Mouse (Mus musculus) forebrain, embryonic 16.5 days (tissue): ENCODE measurements around the gene Casz1. TPM values are rescaled to one million over a fixed set of nuclear protein-coding genes. Genes with fewer than 3 reads are reported as not detected.

Source experiments
- ATAC-seq: fragments of 200-750 bp; cut with Nextera tagmentation; 2 replicates; pipeline ENCODE4 v1.8.0; 2017; ENCODE audit warnings: mild to moderate bottlenecking, moderate library complexity
- H3K27ac ChIP-seq: fragments of 300-500 bp; sonication (generic); 2 replicates; pipeline ENCODE4 v1.5.1; 2014; ENCODE audit warnings: low read length, control low read depth
- H3K27me3 ChIP-seq: fragments of 300-500 bp; sonication (generic); replicated peaks from 2 replicates; pipeline ENCODE4 v1.6.1; 2014; ENCODE audit warnings: low read length; ENCODE audit not compliant: control insufficient read depth, insufficient read depth
- H3K36me3 ChIP-seq: fragments of 300-500 bp; sonication (generic); 2 replicates; pipeline ENCODE4 v1.6.1; 2014; ENCODE audit not compliant: control insufficient read depth, insufficient read depth
- H3K4me1 ChIP-seq: fragments of 300-500 bp; sonication (generic); replicated peaks from 2 replicates; pipeline ENCODE4 v1.6.1; 2014; ENCODE audit warnings: low read length; ENCODE audit not compliant: control insufficient read depth, insufficient read depth
- H3K4me2 ChIP-seq: fragments of 300-500 bp; sonication (generic); 2 replicates; pipeline ENCODE4 v1.6.1; 2014; ENCODE audit warnings: mild to moderate bottlenecking, low read length, control low read depth
- H3K4me3 ChIP-seq: fragments of 300-500 bp; sonication (generic); replicated peaks from 2 replicates; pipeline ENCODE4 v1.5.1; 2014; ENCODE audit warnings: mild to moderate bottlenecking, low read length, control low read depth
- H3K9ac ChIP-seq: fragments of 300-500 bp; sonication (generic); replicated peaks from 2 replicates; pipeline ENCODE4 v1.6.1; 2014; ENCODE audit warnings: low read depth, low read length, control low read depth
- H3K9me3 ChIP-seq: fragments of 300-500 bp; sonication (generic); 2 replicates; pipeline ENCODE4 v1.6.1; 2016; ENCODE audit warnings: low read length; ENCODE audit not compliant: control insufficient read depth
- WGBS: fragments of 180-500 bp; shearing (Covaris S2); extraction: QIAGEN DNeasy Blood & Tissue Kit; methylation state at CpG from one replicate; pipeline ENCODE4 v1.1.7; 2014; 5-methylcytosine and 5-hydroxymethylcytosine counted together
- polyA plus RNA-seq: library from polyadenylated mRNA; unstranded; fragments of >200 nt; fragmentation: Nextera tagmentation; extraction: Ambion mirVana; gene quantifications from 2 replicates; pipeline ENCODE4 v1.2.1, GENCODE M21; 2015

The Casz1 gene
- polyA plus RNA-seq, 1 experiment from 2014 or later, result 1.0 TPM

DNA sequence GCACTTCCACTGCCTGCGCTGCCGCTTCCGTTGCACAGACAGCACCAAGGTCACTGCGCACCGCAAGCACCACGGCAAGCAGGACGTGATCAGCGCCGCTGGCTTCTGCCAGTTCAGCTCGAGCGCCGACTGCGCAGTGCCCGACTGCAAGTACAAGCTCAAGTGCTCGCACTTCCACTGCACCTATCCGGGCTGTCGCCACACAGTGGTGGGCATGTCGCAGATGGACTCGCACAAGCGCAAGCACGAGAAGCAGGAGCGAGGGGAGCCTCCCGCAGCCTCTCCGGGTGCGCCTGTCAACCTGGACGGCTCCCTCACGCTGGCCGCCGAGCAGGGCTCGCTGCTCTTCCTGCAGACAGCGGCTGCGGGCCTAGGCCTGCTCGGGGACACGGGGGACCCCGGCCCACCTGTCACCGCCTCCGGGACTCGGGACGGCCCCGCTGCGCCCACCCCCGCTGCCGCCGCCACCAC, 147.6 kb downstream of the Casz1 start:
- peak overlapping the region; percentile 46 for H3K4me3 ChIP-seq
- H3K4me1 ChIP-seq, result peaks cover 37% of the 10 kb centered on the region
- H3K9ac ChIP-seq, result peak overlapping the region; percentile 47
- no peak overlapping the region for H3K27ac ChIP-seq
- WGBS, result 1% methylated on average over 44 of the region's 44 CpGs
- H3K9me3 ChIP-seq, result no peaks in the 10 kb centered on the region
- no peaks in the 10 kb centered on the region for H3K36me3 ChIP-seq
- peak; percentile 31 for ATAC-seq
- peak overlapping the region; percentile 78 for H3K4me2 ChIP-seq
- H3K27me3 ChIP-seq, result peaks cover 22% of the 10 kb centered on the region

DNA sequence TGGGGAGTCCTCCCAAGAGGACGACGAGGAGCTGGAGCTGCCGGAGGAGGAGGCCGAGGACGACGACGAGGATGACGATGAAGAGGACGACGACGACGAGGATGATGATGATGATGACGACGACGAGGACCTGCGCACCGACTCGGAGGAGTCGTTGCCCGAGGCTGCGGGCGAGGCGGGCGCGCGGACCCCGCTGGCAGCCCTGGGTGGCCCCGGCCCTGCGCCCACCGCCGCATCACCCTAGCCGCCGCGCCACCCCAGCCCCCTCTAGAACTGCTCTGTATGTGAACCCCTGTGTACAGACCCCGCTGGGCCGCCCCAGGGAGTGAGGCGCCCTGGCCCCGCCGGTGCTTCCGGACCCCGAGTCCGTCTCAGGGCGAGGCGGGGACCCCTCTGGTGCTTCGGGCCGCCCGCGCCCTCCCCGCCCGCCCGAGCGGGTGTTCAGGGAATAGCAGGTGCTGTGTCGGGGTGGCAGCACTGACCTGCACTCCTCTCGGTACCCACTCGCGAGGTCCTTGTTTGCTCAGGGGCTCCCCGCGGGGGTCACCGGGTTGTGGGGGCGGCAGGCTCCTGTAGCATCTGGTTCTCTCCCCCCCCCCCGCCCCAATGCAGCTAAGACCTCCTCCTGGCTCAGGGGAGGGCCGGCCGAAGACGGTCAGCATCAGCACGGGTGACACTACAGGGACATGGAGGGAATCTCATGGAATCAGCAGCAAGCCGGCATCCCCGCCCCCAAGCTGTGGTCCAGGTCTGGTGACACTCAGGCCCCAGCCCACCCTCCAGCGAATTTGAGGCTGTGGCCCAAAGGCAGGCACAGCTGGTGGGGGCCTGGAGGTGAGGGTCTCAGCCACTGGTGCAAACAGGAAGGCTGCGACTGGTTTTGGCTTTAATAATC, 148.3 kb downstream of the Casz1 start:
- peaks cover 37% of the 10 kb centered on the region for H3K4me1 ChIP-seq

DNA sequence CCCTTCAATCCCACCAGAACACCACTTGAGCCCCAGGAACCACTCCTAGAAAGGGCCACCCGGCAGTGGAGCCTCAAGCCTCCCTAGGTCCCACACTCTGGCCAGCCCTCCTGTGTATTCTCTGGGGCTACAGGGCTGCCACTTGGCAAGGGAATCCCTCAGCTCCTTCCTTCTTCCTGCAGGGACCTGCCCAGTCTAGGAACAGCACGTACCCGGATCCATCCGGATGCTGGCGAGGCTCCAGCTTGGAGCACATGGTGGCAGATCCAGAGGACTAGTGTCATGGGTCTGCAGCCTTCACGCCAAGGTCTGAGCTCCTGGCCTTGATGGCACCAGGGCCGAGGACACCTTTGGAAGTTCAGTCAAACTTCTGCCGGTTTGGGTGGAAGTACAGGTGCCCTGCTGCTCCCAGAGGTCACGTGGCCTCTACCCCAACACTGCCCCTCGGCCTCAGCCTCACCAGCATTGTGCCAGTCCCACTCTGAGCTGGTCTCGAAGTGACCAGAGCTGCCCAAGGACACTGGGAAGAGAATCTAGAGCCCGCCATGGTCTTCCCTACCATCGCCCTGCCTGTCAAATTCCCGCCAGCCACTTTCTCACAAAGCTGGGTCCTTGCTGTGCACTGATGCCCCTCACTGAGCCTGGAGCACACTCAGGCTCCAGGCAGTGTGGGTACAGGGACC, 151.0 kb downstream of the Casz1 start:
- H3K27ac ChIP-seq, result no peak overlapping the region
- H3K4me1 ChIP-seq, result peaks cover 32% of the 10 kb centered on the region
- H3K27me3 ChIP-seq, result peaks cover 22% of the 10 kb centered on the region
- no peak for ATAC-seq
- no peaks in the 10 kb centered on the region for H3K36me3 ChIP-seq
- H3K9ac ChIP-seq, result no peak overlapping the region
- no peak overlapping the region for H3K4me2 ChIP-seq
- H3K9me3 ChIP-seq, result no peaks in the 10 kb centered on the region
- WGBS, result 72% methylated on average over 14 of the region's 14 CpGs
- H3K4me3 ChIP-seq, result no peak overlapping the region

More for the DNA sequence above, 148.3 kb downstream of the Casz1 start:
- no peaks in the 10 kb centered on the region for H3K9me3 ChIP-seq
- no peaks in the 10 kb centered on the region for H3K36me3 ChIP-seq
- WGBS, result 3% methylated on average over 64 of the region's 69 CpGs
- H3K9ac ChIP-seq, result peak overlapping the region; percentile 47
- H3K27ac ChIP-seq, result no peak overlapping the region
- H3K4me2 ChIP-seq, result peak overlapping the region; percentile 78
- peak; percentile 35; the same call in 1 of the 2 replicates for ATAC-seq
- peaks cover 22% of the 10 kb centered on the region for H3K27me3 ChIP-seq
- H3K4me3 ChIP-seq, result peak overlapping the region; percentile 46

DNA sequence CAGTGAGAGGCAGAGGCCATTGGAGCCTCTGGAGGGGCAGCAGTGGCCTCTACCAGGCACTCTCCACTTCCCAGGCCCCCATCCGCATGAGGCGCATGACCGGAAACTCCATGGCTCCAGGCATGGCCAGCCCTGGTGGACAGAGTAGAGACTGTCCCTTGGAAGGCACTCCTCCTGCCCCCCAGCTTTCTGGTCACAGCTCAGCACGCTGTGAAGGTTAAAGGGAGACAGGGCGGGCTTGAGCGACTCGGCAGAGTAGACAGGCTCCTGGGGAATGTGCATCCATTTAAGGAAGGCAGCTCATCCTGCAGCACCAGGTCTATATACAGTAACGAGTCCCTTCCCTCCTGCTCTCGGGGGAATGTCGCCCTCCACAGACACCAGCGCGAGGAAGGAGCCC, 155.8 kb downstream of the Casz1 start:
- no peaks in the 10 kb centered on the region for H3K27me3 ChIP-seq

DNA sequence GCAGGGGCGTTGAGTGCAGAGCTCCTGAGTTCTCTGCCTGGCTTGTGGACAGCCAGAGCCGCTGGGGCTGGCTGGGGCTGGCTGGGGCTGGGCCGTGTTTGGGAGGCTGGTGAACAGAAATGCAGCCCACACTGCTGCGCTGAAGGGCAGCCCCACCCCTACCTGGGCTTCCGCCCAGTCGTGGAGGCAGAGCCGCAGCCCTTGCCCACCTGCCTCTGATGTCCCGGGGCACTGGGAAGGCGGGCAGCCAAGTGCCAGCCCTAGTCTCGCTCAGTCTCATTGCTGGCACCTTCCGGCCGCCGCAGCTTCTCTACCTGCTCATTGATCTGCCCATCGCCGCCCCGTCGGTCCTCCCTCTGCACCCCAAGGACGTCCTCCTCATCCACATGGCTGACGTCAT, 156.9 kb downstream of the Casz1 start:
- H3K4me1 ChIP-seq, result peaks cover under 1% of the 10 kb centered on the region; the same call in 1 of the 2 replicates
- H3K4me2 ChIP-seq, result no peak overlapping the region
- H3K27me3 ChIP-seq, result no peaks in the 10 kb centered on the region
- ATAC-seq, result no peak
- H3K9ac ChIP-seq, result no peak overlapping the region
- WGBS, result 89% methylated on average over 19 of the region's 19 CpGs
- no peak overlapping the region for H3K4me3 ChIP-seq
- no peaks in the 10 kb centered on the region for H3K9me3 ChIP-seq
- H3K36me3 ChIP-seq, result no peaks in the 10 kb centered on the region
- H3K27ac ChIP-seq, result no peak overlapping the region

More for the DNA sequence above, 155.8 kb downstream of the Casz1 start:
- Histone ChIP-seq H3K27ac (no peak overlapping the region), H3K4me3 (no peak overlapping the region), H3K4me2 (no peak overlapping the region), H3K4me1 (peaks cover 5% of the 10 kb centered on the region; the same call in 1 of the 2 replicates), H3K9ac (no peak overlapping the region), H3K36me3 (no peaks in the 10 kb centered on the region), H3K9me3 (no peaks in the 10 kb centered on the region)
- WGBS, result 77% methylated on average over 12 of the region's 12 CpGs
- ATAC-seq, result no peak

DNA sequence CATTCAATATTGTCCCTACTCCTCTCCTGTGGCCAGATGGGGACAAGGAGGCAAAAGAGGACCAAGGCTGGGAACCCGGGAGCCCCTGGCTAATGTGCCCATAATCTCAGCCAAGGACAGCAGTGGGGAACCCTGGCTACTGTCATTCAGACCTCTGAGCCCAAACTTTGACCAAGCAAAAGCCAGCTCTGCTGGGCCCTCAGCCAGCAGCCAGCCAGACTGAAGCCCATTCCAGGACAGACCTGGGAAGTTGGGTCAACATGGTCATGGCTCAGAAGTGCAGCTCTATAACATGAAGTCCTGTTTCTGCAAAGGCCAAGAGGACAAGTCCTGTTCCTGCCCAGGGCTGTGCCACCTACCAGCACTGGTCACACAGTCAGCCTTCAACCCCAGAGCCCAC, 157.9 kb downstream of the Casz1 start:
- no peak overlapping the region for H3K9ac ChIP-seq
- no peak for ATAC-seq

DNA sequence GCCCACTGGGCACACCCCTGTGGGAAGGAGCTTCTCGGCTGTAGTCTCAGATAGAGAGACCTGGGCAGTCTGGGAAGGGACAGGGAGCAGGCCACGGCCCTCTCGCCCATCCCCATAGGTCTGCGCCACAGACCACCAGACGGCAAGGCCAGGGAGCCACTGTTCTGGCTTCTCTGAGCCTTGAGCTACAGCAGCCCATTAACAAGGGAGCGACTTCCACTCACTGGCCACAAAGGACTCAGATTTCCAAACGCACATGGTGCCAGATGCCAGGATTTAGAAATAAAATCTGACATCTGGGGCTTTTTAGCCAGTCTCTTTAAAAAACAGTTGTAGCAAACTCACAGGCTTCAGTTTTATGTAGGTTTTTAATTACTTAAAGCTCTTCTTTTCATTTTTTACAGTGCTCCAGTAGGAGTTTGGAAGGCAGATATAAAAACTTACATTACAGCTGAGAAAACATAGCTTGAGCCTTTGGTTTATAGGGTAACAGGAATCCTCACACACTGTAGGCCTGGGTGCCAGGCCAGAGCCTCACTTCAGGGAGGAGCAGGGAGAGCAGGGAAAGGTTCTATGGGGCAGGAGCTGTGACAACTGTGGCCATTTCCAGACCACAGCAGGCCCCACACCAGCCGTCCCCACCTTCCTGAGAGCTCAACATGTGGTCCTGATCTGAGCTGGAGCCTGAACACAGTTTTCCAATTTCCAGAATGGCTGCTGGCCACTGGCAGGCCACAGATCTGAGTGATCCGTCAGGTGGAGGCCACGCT, 160.5 kb downstream of the Casz1 start:
- H3K4me2 ChIP-seq, result no peak overlapping the region
- H3K4me1 ChIP-seq, result peaks cover 3% of the 10 kb centered on the region; the same call in 1 of the 2 replicates
- no peaks in the 10 kb centered on the region for H3K36me3 ChIP-seq
- no peaks in the 10 kb centered on the region for H3K27me3 ChIP-seq
- 86% methylated on average over 10 of the region's 10 CpGs for WGBS
- H3K9ac ChIP-seq, result no peak overlapping the region
- H3K9me3 ChIP-seq, result no peaks in the 10 kb centered on the region
- ATAC-seq, result no peak
- no peak overlapping the region for H3K4me3 ChIP-seq
- no peak overlapping the region for H3K27ac ChIP-seq

More for the DNA sequence above, 157.9 kb downstream of the Casz1 start:
- Histone ChIP-seq H3K36me3 (no peaks in the 10 kb centered on the region), H3K27me3 (no peaks in the 10 kb centered on the region), H3K4me3 (no peak overlapping the region), H3K4me1 (0 out of 2 replicates have a peak, but pooled peaks cover 3% of the 10 kb centered on the region), H3K4me2 (no peak overlapping the region), H3K27ac (no peak overlapping the region), H3K9me3 (no peaks in the 10 kb centered on the region)
- 79% methylated on average over 1 of the region's 1 CpGs for WGBS

DNA sequence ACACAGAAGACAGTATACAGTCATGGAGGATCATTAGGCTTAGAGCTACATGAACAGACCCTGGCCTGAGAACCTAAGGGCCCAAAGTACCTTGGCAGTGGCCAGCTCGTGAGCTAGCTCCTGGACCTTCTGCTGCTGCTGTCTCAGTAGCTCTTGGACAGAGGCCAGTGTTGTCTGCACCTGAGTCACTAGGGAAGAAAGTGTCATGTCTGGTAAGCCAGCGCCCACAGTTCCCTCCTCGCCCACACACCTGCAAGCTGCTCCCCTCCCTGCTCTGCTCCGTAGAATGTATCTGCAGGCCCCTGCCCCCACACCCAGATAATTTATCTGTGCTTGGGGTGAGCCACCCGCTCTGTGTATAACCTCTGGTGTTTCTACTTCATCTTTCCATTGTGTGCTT, 161.9 kb downstream of the Casz1 start:
- no peak for ATAC-seq
- Histone ChIP-seq H3K9ac (no peak overlapping the region), H3K27me3 (no peaks in the 10 kb centered on the region), H3K4me1 (peaks cover 3% of the 10 kb centered on the region; the same call in 1 of the 2 replicates), H3K9me3 (no peaks in the 10 kb centered on the region), H3K4me2 (no peak overlapping the region), H3K27ac (no peak overlapping the region), H3K4me3 (no peak overlapping the region), H3K36me3 (no peaks in the 10 kb centered on the region)
- WGBS, result 83% methylated on average over 5 of the region's 5 CpGs
